Mouse (Mus musculus): ENCODE measurements at regions not wholly inside any gene's neighbourhood (a gene's known extent, or its start where the extent isn't known, plus 50 kb on each side); places are given as distances from the start of the nearest gene placed in this dataset.

GRCm38 (mm10) chr1:39096726-39097125 lies 96.8 kb upstream of the Npas2 start:
- Histone ChIP-seq H3K36me3 (ENCODE audit: control insufficient read depth in 1 of 2, insufficient read depth in 2 of 2, low read length in 2 of 2) (no peaks in the 10 kb centered on the region), H3K79me2 (ENCODE audit: control insufficient read depth, insufficient read depth, low read length, poor library complexity) (no peaks in the 10 kb centered on the region), H3K9me3 (replicated peaks; ENCODE audit: insufficient read depth, low read length) (no peaks in the 10 kb centered on the region), H3K9ac (ENCODE audit: control insufficient read depth, low read depth, low read length, poor library complexity, severe bottlenecking) (no peak overlapping the region), H3K27ac (ENCODE audit: control insufficient read depth, low read depth, low read length) (no peak overlapping the region), H3K4me1 (ENCODE audit: control insufficient read depth in 1 of 2, insufficient read depth in 2 of 2, low read length in 2 of 2) (no peaks in the 10 kb centered on the region), H3K4me3 (ENCODE audit: control insufficient read depth in 1 of 2, insufficient read depth in 1 of 2, low read depth in 2 of 2, low read length in 2 of 2) (no peak overlapping the region), H3K27me3 (ENCODE audit: control insufficient read depth in 1 of 2, insufficient read depth in 2 of 2, low read length in 2 of 2) (no peaks in the 10 kb centered on the region)
- TF ChIP-seq JUND (IDR thresholded peaks at IDR 0.05; ENCODE audit: low read depth, low read length) (no peak), MYB (IDR thresholded peaks at IDR 0.05; ENCODE audit: low read depth, low read length) (no peak), E2F4 (IDR thresholded peaks at IDR 0.05; ENCODE audit: borderline replicate concordance, low read depth, low read length) (no peak), RAD21 (IDR thresholded peaks at IDR 0.05; ENCODE audit: low read depth, low read length) (no peak), RCOR1 (IDR thresholded peaks at IDR 0.05; ENCODE audit: low read depth, low read length) (no peak), GATA1 (IDR thresholded peaks at IDR 0.05; ENCODE audit: low read depth, low read length) (no peak), MYC (IDR thresholded peaks at IDR 0.05; ENCODE audit: low read depth, low read length) (no peak), GABPA (IDR thresholded peaks at IDR 0.05; ENCODE audit: low read depth, low read length) (no peak), ZNF384 (IDR thresholded peaks at IDR 0.05; ENCODE audit: low read depth, low read length) (no peak), BHLHE40 (IDR thresholded peaks at IDR 0.05; ENCODE audit: borderline replicate concordance, low read depth, low read length) (no peak), CTCF (IDR thresholded peaks at IDR 0.05 in 2 of 3, conservative IDR thresholded peaks at IDR 0.05 in 1 of 3; ENCODE audit: control insufficient read depth in 1 of 3, insufficient read depth in 1 of 3, low read depth in 2 of 3, low read length in 3 of 3, poor library complexity in 1 of 3, severe bottlenecking in 1 of 3) (no peak), USF1 (IDR thresholded peaks at IDR 0.05; ENCODE audit: low read depth, low read length) (no peak)
- DNase-seq (ENCODE audit: low read depth, low spot score): no peak

GRCm38 (mm10) chr1:39097499-39097898 lies 96.0 kb upstream of the Npas2 start:
- no peak overlapping the region for H3K9ac ChIP-seq (ENCODE audit: control insufficient read depth, low read depth, low read length, poor library complexity, severe bottlenecking)
- H3K79me2 ChIP-seq (ENCODE audit: control insufficient read depth, insufficient read depth, low read length, poor library complexity): no peaks in the 10 kb centered on the region
- H3K27me3 ChIP-seq (ENCODE audit: control insufficient read depth in 1 of 2, insufficient read depth in 2 of 2, low read length in 2 of 2): no peaks in the 10 kb centered on the region
- H3K27ac ChIP-seq (ENCODE audit: control insufficient read depth, low read depth, low read length): no peak overlapping the region
- no peaks in the 10 kb centered on the region for H3K36me3 ChIP-seq (ENCODE audit: control insufficient read depth in 1 of 2, insufficient read depth in 2 of 2, low read length in 2 of 2)
- no peak for TF ChIP-seq HCFC1 (IDR thresholded peaks at IDR 0.05; ENCODE audit: low read depth, low read length)
- no peak for TF ChIP-seq SIN3A (IDR thresholded peaks at IDR 0.05; ENCODE audit: low read length)
- TF ChIP-seq POLR2AphosphoS5 (IDR thresholded peaks at IDR 0.05; ENCODE audit: borderline replicate concordance, low read depth, low read length): no peak
- no peak for TF ChIP-seq POLR2A (IDR thresholded peaks at IDR 0.05; ENCODE audit: control insufficient read depth in 1 of 2, insufficient read depth in 1 of 2, low read depth in 1 of 2, low read length in 2 of 2, poor library complexity in 1 of 2)
- TF ChIP-seq GABPA (IDR thresholded peaks at IDR 0.05; ENCODE audit: low read depth, low read length): no peak
- no peak for TF ChIP-seq MEF2A (IDR thresholded peaks at IDR 0.05; ENCODE audit: extremely low read depth, insufficient replicate concordance, low read depth, low read length, poor library complexity, severe bottlenecking)
- TF ChIP-seq MAFK (IDR thresholded peaks at IDR 0.05; ENCODE audit: borderline replicate concordance, low read depth, low read length): no peak
- no peak for TF ChIP-seq CTCF (IDR thresholded peaks at IDR 0.05 in 2 of 3, conservative IDR thresholded peaks at IDR 0.05 in 1 of 3; ENCODE audit: control insufficient read depth in 1 of 3, insufficient read depth in 1 of 3, low read depth in 2 of 3, low read length in 3 of 3, poor library complexity in 1 of 3, severe bottlenecking in 1 of 3)
- no peak for TF ChIP-seq JUND (IDR thresholded peaks at IDR 0.05; ENCODE audit: low read depth, low read length)
- no peak for DNase-seq (ENCODE audit: low read depth, low spot score)
- no peaks in the 10 kb centered on the region for H3K4me1 ChIP-seq (ENCODE audit: control insufficient read depth in 1 of 2, insufficient read depth in 2 of 2, low read length in 2 of 2)
- H3K4me3 ChIP-seq (ENCODE audit: control insufficient read depth in 1 of 2, insufficient read depth in 1 of 2, low read depth in 2 of 2, low read length in 2 of 2): no peak overlapping the region
- H3K9me3 ChIP-seq (replicated peaks; ENCODE audit: insufficient read depth, low read length): no peaks in the 10 kb centered on the region
